Comparison of ENCODE assay signal across 27 mouse cellular contexts in the genomic region with DNA sequence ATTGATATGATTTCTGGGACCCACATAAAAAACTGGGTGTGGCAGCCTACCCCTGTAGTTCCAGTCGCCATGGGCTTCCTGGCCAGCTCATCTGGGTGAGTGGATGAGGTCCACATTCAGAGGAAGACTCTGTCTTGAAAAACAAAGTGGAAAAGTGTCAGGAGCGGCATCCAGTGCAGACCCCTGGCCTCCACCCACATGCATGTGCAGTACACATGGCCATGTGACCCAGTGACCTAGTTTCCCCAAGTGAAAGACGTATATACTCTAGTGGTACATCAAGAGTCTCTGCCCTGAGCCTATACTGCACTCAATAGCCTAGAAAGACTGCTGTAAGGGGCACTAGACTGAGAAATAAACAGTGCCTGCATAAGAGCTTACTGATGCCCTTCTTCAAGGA. TPM values are rescaled to one million over a fixed set of nuclear protein-coding genes. Genes with fewer than 3 reads are reported as not detected.
DNase-seq lines count a peak whose midpoint lies in the region; ATAC-seq and TF ChIP-seq lines count a peak whose summit lies in the region.
"Had no signal": no experiment of that assay in that cellular context is flagged by ENCODE, and none has a peak within 500 bp of the region (broad histone marks: within the 10 kb centered on the region; RNA-seq: fewer than 3 reads in every experiment).

No protein-coding gene starts in this region.

- intact Hi-C loops in heart, postnatal 25 days (cut with DNase I): no loop called here

- no peak overlapping the region for H3K9ac ChIP-seq in heart, embryonic 16.5 days (ENCODE audit: low read length)
- H3K9ac ChIP-seq in lung, embryonic 16.5 days (ENCODE audit: low read length): no peak overlapping the region
- H3K9ac ChIP-seq: embryonic facial prominence, embryonic 13.5 days; forebrain, embryonic 15.5 days; heart, embryonic 15.5 days; hindbrain, embryonic 15.5 days; kidney, embryonic 15.5 days; limb, embryonic 15.5 days; neural tube, embryonic 12.5 days had no signal

- no peaks in the 10 kb centered on the region for H3K27me3 ChIP-seq in heart, embryonic 16.5 days (ENCODE audit: control insufficient read depth, insufficient read depth, low read length)
- no peaks in the 10 kb centered on the region for H3K27me3 ChIP-seq in lung, embryonic 16.5 days (ENCODE audit: control insufficient read depth, insufficient read depth, low read depth, low read length)
- H3K27me3 ChIP-seq in thymus, adult 2 months (ENCODE audit: control insufficient read depth, insufficient read depth, low read length): no peaks in the 10 kb centered on the region
- H3K27me3 ChIP-seq: embryonic facial prominence, embryonic 13.5 days; forebrain, embryonic 15.5 days; heart, embryonic 15.5 days; hindbrain, embryonic 15.5 days; kidney, embryonic 15.5 days; limb, embryonic 15.5 days; neural tube, embryonic 12.5 days; Patski had no signal

- no peak for TF ChIP-seq CTCF in thymus, adult 2 months (IDR thresholded peaks at IDR 0.05; ENCODE audit: borderline replicate concordance, control insufficient read depth, extremely low read depth, insufficient read depth, low read length, poor library complexity)

- WGBS in heart, embryonic 16.5 days: 81% methylated on average over 3 of the region's 3 CpGs
- 76% methylated on average over 3 of the region's 3 CpGs for WGBS in lung, embryonic 16.5 days
- 38% methylated on average over 3 of the region's 3 CpGs for WGBS in thymus, adult 2 months

- peaks cover 5% of the 10 kb centered on the region for H3K36me3 ChIP-seq in heart, embryonic 16.5 days (ENCODE audit: control insufficient read depth, insufficient read depth)
- 0 out of 2 replicates have a peak, but pooled peaks cover 6% of the 10 kb centered on the region for H3K36me3 ChIP-seq in lung, embryonic 16.5 days (ENCODE audit: control insufficient read depth, insufficient read depth, low read length)
- peaks cover 15% of the 10 kb centered on the region; the same call in 1 of the 2 replicates for H3K36me3 ChIP-seq in thymus, adult 2 months (ENCODE audit: control insufficient read depth, insufficient read depth, low read length)
- H3K36me3 ChIP-seq: embryonic facial prominence, embryonic 13.5 days; forebrain, embryonic 10.5 days; forebrain, embryonic 15.5 days; heart, embryonic 15.5 days; hindbrain, embryonic 15.5 days; limb, embryonic 15.5 days had no signal

- ATAC-seq in heart, embryonic 16.5 days (replicated peaks; ENCODE audit: extremely low read depth, insufficient read depth, low FRiP score): 0 out of 2 replicates have a peak, but pooled peaks have one; percentile 26
- 0 out of 2 replicates have a peak, but pooled peaks have one; percentile 6 for ATAC-seq in lung, embryonic 16.5 days (ENCODE audit: low read depth)
- ATAC-seq in CD4-positive, CD25-positive, alpha-beta regulatory T cell, adult 4 months: no peak
- ATAC-seq: forebrain, embryonic 15.5 days; midbrain, embryonic 16.5 days; Patski had no signal

- H3K4me3 ChIP-seq in heart, embryonic 16.5 days (ENCODE audit: low read length): no peak overlapping the region
- no peak overlapping the region for H3K4me3 ChIP-seq in lung, embryonic 16.5 days (ENCODE audit: low read length)
- H3K4me3 ChIP-seq in thymus, adult 2 months (ENCODE audit: control insufficient read depth, insufficient read depth, low read length): no peak overlapping the region
- H3K4me3 ChIP-seq: embryonic facial prominence, embryonic 13.5 days; forebrain, embryonic 10.5 days; forebrain, embryonic 15.5 days; gastrocnemius, adult 2 months; heart, embryonic 15.5 days; hindbrain, embryonic 15.5 days; kidney, embryonic 15.5 days; limb, embryonic 10.5 days; limb, embryonic 15.5 days; midbrain, embryonic 10.5 days; myocyte; neural tube, embryonic 12.5 days had no signal

- no peak overlapping the region for H3K4me2 ChIP-seq in heart, embryonic 16.5 days (ENCODE audit: low read depth, low read length)
- H3K4me2 ChIP-seq in lung, embryonic 16.5 days (ENCODE audit: low read depth, low read length): no peak overlapping the region
- H3K4me2 ChIP-seq: embryonic facial prominence, embryonic 13.5 days; forebrain, embryonic 15.5 days; heart, embryonic 15.5 days; hindbrain, embryonic 15.5 days; kidney, embryonic 15.5 days; limb, embryonic 15.5 days; neural tube, embryonic 12.5 days had no signal

- no peak for TF ChIP-seq POLR2A in thymus, adult 2 months (IDR thresholded peaks at IDR 0.05; ENCODE audit: control insufficient read depth, extremely low read depth, insufficient read depth, low read length, poor library complexity)

- H3K4me1 ChIP-seq in heart, embryonic 16.5 days (ENCODE audit: control insufficient read depth, insufficient read depth, low read length): peaks cover 6% of the 10 kb centered on the region
- peaks cover 31% of the 10 kb centered on the region for H3K4me1 ChIP-seq in lung, embryonic 16.5 days (replicated peaks; ENCODE audit: control insufficient read depth, insufficient read depth, low read length)
- peaks cover 19% of the 10 kb centered on the region for H3K4me1 ChIP-seq in thymus, adult 2 months (replicated peaks; ENCODE audit: control insufficient read depth, insufficient read depth, low read length)
- H3K4me1 ChIP-seq: forebrain, embryonic 15.5 days; neural tube, embryonic 12.5 days had no signal

- DNase-seq in heart, postnatal 25 days (ENCODE audit: low spot score): no peak
- no peak for DNase-seq in lung, postnatal 14 days
- DNase-seq in thymus, adult 2 months: peak; percentile 63
- DNase-seq in thymus, postnatal 36 days: peak; percentile 43 to 64
- no peak for DNase-seq in adrenal gland, postnatal 10 days
- DNase-seq: adrenal gland, postnatal 25 days; cerebellum, adult 18-20 months; cerebellum, postnatal 10 days; gastrocnemius, adult 2 months; kidney, adult 18-20 months; kidney, postnatal 25 days had no signal

- H3K9me3 ChIP-seq in heart, embryonic 16.5 days (replicated peaks; ENCODE audit: control insufficient read depth, low read length): no peaks in the 10 kb centered on the region
- H3K9me3 ChIP-seq in lung, embryonic 16.5 days (ENCODE audit: control insufficient read depth, low read length): no peaks in the 10 kb centered on the region
- H3K9me3 ChIP-seq: embryonic facial prominence, embryonic 13.5 days; forebrain, embryonic 10.5 days; forebrain, embryonic 15.5 days; heart, embryonic 15.5 days; hindbrain, embryonic 15.5 days; kidney, embryonic 15.5 days; limb, embryonic 10.5 days; limb, embryonic 15.5 days; midbrain, embryonic 10.5 days; neural tube, embryonic 12.5 days had no signal

- no peak overlapping the region for H3K27ac ChIP-seq in heart, embryonic 16.5 days (ENCODE audit: low read length)
- peak overlapping the region; percentile 8; the same call in 1 of the 2 replicates for H3K27ac ChIP-seq in lung, embryonic 16.5 days (ENCODE audit: low read length)
- peak overlapping the region; percentile 95 for H3K27ac ChIP-seq in thymus, adult 2 months (ENCODE audit: control insufficient read depth, insufficient read depth, low read length)
- H3K27ac ChIP-seq: embryonic facial prominence, embryonic 13.5 days; forebrain, embryonic 10.5 days; forebrain, embryonic 15.5 days; gastrocnemius, adult 2 months; heart, embryonic 15.5 days; hindbrain, embryonic 15.5 days; kidney, embryonic 15.5 days; limb, embryonic 10.5 days; limb, embryonic 15.5 days; midbrain, embryonic 10.5 days; neural tube, embryonic 12.5 days had no signal

RNA-seq across cellular contexts. Expression of a gene that starts 48.7 kb away (rescaled TPM):
- 11.0 and 13.6 TPM in 2 replicates for polyA plus RNA-seq in heart, embryonic 16.5 days (2015; fragmentation: Nextera tagmentation; extraction: Ambion mirVana)
- total RNA-seq in heart, postnatal 25 days (2021): 10 to 100 TPM; 15.3 to 17.5 TPM
- polyA plus RNA-seq in lung, embryonic 16.5 days (2015; fragmentation: Nextera tagmentation; extraction: Ambion mirVana): 33.2 and 34.2 TPM in 2 replicates
- 108 and 109 TPM in 2 replicates for polyA plus RNA-seq in thymus, adult 2 months (2012; rRNA removed)
- total RNA-seq in adrenal gland, postnatal 10 days (2021): 10 to 100 TPM; 47.6 to 50.4 TPM
- 10 to 100 TPM in 1 of 2 experiments, 1 to 10 TPM in 1; 9.2 to 11.7 TPM for polyA plus RNA-seq in CD4-positive, CD25-positive, alpha-beta regulatory T cell, adult 4 months (2017; shearing (Covaris generic))

Comparison
In these comparisons a context has a peak if more than half of its experiments do, and no peak if none do; other contexts are left out.
1. DNase-seq: peak in thymus, adult 2 months (single experiment) and thymus, postnatal 36 days (2 of 2); none in heart, postnatal 25 days (single experiment), lung, postnatal 14 days (single experiment) and adrenal gland, postnatal 10 days (single experiment).